Mouse (Mus musculus) E14TG2a.4 (cell line): Measurements from ENCODE around the gene Nfat5.

ENCODE experiments used
- CTCF ChIP-seq: conservative IDR thresholded peaks from 2 replicates; pipeline ENCODE4 v1.5.1; 2014; ENCODE audit warnings: low read length
- NANOG ChIP-seq: IDR thresholded peaks from 2 replicates; pipeline ENCODE4 v1.6.1; 2014; ENCODE audit warnings: borderline replicate concordance, low read length, mixed read lengths

- TF ChIP-seq CTCF (no peak), NANOG (no peak)
Measured at GRCm38 (mm10) chr8:107390476-107391135, 97.3 kb downstream of the Nfat5 start.
